Mouse (Mus musculus) brain, adult 2 months (tissue): ENCODE measurements around the gene Rtp1.

Source experiments
- DNase-seq: peaks from one replicate; pipeline ENCODE4 v3.0.0; 2011; ENCODE audit warnings: low read depth, low spot score

The Rtp1 gene

DNA sequence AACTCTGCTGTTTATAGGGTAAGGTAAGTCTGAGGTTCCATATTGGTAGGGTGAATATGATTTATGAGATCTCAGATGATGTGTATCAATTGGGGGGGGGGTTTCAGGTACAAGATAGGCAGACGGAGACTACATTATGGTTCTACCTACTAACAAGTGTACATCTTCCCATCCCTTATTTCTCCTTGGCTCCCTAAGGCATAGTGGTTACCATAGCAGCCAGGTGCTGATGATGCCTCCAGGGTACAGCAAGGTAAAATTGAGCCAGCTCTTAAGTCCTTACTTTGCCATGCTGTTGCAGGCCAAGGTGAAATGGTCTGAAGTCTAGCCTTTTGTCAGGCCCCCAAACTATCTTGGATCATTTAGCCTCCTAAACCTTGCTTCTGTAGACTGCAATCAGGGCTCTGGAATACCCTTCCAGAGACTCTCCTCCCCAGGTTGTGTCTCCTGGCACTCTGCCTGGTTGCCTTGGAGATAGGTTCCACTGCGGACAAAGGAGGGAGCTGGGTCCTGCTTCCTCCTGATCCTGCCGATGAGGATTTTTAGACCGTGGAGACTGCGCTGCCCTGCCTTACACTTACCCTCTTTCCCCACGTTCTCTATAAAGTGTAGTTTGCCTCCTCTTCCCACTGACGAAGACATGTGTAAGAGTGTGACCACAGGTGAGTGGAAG lies at the start of gene Rtp1:
Rtp1 (plus strand) TSS at position 487 of the 673 bp plus-strand sequence.
- peak; percentile 17 for DNase-seq

DNA sequence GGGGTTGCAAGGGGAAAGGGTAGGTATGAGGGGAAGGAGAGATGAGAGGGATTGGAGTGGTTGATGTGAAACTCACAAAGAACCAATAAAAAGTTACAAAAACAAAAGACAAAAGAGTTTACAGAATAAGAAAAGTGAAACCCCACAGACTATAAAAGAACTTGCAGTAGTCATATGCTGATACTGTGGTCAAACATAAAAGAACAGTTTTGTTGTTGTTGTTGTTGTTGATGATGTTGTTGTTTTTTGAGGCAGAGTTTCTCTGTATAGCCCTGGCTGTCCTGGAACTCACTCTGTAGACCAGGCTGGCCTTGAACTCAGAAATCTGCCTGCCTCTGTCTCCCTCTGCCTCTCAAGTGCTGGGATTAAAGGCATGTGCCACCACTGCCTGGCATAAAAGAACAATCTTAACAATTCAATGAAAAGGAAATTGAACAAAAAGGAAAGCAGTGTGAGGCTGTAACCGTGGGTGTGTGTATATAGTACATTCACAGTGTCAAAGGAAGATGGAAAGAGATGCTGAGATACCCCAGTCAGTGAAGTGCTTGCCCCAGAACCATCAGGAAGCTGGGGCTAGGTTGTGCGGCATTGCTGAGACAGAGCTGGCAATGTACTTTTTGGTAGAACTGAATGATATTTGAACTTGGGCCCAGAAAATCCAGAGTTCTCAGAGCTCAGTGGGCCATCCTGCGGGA lies 49.2 kb upstream of the Rtp1 start:
- DNase-seq = no peak

DNA sequence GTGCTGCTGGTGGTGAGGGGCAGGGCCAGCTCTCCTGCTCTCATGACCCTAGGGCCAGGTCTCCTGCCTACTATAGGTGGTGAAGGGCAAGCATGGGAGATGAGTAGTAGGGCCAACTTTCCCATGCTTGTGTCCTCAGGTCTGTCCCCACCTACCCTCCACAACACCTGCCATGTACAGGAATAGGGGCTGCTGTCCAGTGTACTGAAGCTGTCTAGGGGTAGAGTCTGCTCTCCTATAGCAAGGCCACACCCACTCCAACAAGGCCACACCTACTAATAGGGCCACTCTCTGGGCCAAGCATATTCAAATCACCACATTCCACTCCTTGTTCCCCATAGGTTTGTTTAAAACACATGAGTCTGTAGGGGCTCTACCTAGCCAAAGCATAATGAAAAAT lies 44.6 kb upstream of the Rtp1 start:
- DNase-seq = no peak

DNA sequence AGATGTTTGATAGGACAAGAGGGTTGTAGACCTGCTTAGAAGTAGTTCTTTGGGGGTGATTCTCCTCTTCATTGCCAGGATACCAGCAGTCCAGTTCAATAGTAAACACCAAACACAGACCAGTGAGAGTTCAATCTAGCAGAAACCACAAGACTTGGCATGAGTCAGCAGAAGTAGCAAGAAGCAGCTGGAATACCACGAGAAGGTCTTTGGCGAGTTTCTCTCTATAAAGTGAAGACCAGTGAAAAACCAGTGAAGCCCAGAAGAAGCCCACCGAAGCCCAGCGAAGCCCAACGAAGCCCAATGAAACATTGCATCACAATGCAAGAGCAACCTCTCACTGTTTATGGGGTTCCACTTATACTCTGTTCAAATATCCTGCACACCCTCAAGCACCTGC lies 31.0 kb upstream of the Rtp1 start:
- no peak for DNase-seq

DNA sequence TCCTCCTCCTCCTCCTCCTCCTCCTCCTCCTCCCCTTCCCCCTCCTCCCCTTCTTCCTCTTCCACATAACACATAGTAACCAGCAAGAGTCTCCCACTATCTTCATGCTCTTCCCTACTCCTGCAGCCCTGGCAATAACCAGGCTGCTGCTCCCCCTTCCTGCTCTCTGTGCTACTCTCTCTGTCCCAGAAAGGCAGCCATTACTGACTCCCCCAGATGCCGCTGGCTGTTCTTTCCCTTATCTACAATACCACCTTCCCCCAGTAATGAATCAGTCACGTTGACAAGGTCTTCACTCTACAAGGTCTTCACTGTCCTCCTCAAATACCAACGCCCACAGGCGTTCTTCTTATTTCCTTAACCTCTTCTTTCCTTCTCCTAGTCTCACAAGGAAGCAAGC lies 27.5 kb upstream of the Rtp1 start:
- no peak for DNase-seq

DNA sequence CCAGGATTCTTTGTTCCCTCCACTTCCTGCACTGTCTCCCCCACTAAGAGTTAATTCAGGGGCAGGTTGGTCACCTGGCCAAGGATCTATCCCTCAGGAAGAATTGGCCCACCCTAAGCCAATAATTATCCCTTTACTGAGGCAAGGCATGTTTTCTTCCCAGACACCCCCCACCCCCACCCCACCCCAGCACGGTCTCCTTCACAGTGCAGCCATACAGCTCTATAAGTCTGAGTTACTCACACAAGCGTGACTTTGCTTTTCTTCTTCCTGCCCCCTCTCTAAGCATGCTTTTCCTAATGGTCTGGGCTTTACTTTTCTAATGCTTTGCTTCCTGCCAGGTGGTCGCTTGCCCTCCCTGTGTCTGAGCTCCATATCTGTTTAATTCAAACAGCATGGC lies 27.0 kb upstream of the Rtp1 start:
- DNase-seq = no peak

DNA sequence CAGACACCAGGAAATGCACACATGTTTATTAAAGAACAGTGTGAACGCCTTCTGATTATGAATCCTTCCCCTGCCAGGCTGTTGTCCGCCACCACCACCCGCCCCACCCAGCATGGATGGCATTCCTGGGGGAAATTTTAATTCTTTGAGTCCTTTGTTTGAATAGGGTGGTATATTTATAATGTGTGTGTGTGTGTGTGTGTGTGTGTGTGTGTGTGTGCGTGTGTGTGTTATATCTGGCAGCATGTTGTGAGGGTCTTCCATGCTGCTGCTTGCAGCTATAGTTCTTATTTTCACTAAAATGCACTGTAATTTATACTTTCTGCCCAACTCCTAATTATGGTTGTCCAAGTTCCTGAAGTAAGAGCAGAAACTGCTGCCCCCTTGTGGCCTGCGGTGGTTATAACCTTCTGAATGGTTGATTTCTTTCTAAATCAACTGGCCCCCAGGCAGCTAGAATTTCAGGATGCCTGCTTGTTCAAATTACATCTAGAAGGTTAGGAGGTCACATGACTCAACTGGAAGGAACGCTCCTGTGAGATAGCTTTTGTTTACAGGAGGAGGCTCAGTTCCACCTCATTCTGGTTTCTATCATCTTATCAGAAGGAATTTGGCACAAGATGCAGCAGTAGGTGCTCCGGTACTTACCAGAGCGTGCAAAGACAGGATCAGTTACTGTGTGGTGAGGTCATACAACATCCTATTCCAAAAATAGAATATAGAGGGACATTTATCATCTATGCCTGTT lies 25.8 kb upstream of the Rtp1 start:
- peak; percentile 81 for DNase-seq

DNA sequence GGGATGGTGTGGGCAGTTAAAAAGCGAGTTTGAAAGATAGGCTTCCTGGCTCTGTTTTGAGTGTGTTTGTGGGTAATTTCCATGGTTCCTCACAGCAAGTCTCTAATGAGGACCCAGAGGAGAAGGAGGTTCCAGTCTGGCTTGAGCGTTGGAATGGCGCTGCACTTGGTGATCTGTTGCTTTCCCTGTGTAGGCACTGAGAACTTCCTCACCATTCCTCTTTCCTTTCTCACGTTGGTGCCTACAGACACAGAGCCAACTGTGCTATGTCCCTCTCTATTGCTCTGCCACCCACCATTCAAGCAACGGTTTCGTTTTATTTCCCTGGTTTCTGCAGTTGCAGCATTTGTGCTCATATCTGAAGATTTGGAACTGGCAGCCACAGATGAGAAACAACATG lies 16.0 kb upstream of the Rtp1 start:
- DNase-seq = no peak

DNA sequence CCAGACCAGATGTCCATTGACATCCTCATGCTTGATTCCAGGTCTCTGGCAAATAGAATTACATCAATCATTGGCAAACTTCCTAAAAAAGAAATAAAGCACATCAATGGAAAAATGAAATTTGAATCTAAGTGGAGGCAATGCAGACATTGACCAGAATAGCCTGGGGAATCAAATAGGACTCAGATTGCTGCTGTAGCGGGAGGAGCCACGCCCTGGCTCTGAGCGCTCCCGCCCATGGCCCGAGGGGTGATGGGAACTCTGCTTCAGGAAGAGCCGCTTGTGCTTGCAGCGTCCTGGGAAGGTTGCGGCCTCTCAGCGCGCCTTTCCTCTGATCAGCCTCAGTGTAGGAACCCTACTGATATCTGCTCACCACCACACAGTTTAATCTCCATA lies 12.7 kb upstream of the Rtp1 start:
- DNase-seq = no peak

DNA sequence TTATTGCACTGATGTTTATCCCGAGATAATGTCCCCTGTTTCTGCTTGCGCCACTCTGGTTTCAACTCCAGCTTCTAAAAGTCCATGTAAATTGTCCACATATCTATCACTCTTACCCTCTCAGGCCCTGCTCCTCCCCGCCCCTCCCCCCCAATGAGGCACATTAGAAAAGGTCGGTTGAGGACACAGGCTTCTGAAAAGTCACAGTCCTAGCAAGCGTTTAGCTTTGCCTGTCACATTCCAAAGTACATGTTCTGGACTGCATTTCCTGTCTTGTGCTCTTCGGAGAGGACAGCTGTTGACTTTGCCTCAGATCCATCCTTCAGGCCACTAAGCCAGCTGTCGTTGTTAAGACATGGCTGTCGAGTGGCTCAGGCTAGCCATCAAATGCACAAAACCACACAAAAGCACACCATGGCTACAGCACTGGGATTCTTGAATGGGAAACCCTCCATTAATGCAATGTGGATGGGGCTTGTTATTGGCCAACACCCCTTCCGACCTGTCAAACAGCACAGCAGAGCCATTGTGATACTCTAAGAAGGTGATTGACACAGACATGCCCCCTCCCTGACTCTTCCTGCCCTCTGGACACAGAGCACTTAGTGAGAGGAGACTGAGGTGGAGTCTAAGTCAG lies 12.2 kb upstream of the Rtp1 start:
- no peak for DNase-seq

DNA sequence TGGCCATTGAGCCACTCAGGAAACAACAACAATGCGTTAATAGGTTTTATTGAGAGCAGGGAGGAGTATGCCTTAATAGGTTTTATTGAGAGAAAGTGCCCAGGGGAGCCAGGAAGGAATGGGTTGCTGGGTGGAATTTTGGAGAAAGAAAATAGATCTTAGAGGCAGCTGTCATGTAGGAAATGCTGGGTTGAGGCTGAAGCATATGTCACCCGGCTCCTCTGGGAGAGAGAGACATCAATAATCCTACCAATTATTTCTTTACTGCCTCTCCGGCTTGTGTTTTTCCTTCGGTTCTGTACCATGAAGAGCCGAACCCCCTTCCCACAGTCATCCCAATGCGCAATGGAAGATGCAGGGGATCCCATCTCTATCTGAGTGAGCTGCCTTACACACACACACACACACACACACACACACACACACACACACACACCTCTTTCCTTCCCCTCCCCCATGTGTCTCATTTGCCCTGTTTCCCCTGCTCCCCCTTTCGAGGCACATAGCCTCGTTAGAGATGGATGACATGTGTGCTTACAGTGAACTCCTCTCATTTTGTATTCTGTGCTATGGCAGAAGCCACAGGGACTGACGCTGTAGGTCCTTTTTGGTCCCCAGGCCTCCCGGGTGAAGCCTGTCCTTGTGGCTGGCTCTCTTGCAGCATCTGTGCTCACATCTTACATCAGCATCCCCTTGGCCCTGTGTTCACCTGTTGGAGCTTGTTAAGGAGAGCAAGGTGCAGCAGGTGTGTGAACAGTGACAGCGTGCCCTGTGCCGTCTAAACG lies 11.3 kb upstream of the Rtp1 start:
- no peak for DNase-seq

DNA sequence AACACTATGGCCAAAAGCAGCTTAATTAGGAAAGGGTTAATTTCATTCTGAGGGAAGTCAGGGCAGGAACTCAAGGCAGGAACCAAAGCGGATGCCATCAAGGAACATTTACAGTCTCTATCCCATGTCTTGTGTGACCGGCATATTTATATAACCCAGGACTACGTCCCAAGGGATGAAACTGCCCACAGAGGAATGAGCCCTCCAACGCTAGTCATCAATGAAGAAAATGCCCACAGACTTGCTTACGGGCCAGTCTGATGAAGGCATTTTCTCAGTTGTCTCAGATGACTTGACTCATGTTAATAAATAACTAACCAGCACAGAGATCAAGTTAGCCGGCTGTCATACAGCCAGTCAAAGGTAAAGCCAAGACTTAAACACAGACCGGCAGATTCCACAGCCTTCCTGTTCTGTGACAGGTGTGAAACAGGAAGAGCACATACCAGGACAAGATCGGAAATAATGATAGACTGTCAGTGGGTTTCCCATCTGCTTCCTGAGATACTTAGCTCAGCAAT lies 9.3 kb upstream of the Rtp1 start:
- no peak for DNase-seq

DNA sequence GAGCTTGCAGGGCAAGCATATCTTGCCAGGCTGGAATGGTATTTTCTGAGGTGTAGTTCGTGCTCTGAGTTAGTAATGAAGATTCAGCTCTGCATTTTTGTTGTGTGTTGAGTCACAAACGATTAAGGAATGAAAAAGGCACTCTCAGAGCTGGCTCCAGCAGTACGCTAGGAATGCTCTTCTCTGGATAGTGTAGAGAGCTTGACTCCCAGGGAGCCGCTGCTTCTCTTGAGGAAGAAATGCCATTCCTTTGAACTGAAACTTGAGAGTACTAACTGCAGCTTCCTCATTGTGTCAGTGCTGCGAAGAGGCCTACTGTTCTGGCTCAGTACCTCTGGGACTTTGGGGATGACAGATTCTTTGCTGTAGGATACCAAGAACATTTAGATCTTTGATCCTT lies 5.1 kb upstream of the Rtp1 start:
- no peak for DNase-seq

DNA sequence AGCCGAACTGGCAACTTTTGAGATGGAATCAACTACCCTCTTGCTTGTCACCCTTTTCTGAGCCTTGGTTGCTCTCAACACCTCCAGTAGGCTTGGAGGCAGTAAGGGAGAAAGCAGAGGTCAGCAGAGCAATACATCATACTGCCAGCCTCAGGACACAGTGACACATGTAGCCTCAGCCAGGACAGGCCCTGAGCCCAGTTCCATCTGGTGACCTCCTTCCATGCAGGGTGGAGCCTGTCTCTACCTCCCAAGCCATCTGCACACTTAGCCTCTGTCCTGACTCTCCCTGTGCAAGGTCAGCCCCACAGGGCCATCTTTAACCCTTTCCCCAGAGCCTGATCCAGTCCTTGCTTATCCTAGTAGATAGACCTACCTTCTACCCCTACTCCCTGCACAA lies 1.2 kb upstream of the Rtp1 start:
- peak; percentile 41 for DNase-seq

DNA sequence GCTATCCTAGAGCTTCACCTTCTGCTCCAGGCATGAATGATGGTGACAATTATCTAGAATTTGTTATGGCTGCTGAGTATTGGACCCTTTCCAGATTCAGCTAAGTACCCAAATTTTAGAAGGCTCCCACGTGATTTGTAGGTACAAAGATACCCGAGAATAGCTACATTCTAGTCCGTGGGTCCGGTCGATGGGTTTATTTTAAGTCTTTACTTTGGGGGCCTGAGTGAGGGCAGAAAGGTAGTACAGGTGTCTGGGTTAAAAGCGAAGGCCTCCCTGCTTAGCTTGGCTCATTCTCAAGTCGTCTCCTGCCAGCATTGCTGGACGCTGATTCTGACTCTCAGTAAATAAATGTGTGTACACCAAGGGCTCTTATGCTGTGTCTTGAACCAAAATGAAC lies 1.1 kb downstream of the Rtp1 start:
- peak; percentile 18 for DNase-seq

DNA sequence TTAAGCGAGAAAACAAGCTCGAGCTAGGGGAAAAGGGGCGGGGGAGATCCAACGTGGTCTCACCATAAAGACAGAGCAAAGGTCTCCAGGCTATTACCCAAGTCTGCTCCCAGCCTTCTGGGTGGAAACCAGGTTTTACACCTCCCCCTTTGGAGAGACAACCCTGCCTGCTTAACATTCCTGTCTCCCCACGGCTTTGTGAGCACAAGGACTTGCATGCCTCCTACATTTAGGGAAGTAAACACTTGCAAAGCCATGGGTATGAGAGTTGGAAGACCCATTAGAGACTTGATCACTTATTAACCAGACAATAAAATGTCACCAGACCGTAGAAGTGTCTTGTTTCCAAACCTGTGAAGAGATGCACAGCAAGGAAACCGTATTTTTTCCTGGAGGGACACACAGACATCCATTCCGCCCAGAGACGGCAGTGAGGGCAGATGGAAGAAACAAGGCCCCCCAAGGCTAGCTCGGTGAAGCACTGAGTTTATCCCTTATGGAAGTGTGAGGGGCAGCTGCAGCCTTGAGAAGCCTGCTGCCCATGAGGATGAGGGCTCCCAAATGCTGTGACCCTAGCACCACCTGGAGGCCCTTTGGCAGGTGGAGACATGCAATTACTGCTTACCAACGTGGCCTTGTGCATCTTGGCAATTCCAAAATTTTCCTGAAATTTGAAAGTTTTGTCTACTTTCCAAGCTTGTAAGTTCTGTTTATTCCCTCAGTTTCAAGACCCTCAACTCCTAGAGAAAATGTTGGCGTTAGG lies 8.7 kb downstream of the Rtp1 start:
- peak; percentile 8 for DNase-seq

DNA sequence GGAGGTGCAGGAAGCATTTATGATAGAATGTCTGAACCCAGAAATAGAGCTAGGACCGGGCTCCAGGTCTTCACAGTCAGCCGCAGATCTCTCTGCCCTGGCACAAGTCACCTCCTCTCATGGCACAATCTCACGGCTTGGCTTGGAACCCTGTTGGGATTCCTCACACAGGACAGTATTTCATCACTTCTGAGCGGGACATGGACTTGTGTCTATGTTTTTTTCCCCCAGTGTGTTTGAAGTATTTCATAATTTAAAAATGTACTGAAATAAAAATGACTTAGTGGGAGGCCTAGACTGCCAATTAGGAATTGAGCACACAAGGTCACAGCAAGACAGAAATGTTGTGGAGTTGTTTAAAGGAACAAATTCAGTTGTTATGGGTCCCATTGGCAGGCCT lies 15.3 kb downstream of the Rtp1 start:
- DNase-seq = no peak

DNA sequence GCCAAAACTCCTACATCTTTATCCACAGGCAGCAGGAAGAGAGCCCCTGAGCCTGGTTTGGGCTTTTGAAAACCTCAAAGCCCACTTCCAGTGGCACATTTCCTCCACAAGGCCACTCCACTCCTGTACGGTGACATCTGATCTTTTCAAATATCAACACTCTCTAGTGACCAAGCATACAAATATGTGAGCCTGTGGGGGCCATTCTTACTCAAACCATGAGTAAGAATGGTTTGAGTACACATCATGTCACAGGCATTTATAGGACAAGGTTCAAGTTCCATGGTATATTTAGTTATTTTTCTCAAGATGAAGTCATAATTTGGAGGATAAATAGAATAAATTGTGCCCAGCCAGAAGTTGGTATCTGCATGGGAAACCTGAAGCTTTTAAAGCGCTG lies 21.0 kb downstream of the Rtp1 start:
- DNase-seq = no peak

DNA sequence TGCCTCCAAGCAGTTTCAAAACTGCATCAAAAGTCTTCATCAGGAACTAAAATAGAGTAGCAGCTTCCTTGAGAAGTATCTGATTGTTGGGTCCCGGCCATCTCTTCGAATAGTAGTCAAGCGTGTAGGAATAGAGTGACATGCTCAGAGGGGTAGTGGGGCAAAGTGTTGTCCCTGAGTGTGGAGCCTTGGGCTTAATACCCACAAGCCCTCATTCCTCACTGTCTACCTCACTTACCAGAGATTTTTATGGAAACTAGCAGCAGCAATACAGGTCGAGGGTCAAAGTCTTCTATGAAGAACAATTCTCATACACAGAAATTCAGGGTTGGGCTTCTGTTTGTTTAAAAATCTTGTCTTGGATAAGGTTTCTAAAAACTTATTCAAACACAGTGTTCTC lies 21.9 kb downstream of the Rtp1 start:
- DNase-seq = no peak

DNA sequence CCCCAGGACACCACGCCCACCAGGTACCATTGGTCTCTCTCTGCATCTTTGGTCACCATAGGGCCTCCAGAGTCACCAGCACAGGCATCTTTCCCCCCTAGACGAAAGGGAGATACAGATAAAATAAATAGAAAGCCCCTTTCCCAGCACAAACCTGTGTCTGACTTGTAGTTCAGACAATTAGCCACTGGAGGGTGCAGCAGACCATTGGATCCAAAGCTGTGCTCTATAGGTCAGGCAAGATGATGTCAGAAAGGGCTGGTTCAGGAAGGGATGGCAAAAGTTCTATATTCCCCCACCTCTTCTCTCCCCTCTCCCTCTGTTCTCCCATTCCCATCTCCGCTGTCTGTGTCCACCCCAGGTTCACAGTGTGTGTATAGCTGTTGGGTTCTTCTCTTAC lies 23.5 kb downstream of the Rtp1 start:
- peak; percentile 61 for DNase-seq

DNA sequence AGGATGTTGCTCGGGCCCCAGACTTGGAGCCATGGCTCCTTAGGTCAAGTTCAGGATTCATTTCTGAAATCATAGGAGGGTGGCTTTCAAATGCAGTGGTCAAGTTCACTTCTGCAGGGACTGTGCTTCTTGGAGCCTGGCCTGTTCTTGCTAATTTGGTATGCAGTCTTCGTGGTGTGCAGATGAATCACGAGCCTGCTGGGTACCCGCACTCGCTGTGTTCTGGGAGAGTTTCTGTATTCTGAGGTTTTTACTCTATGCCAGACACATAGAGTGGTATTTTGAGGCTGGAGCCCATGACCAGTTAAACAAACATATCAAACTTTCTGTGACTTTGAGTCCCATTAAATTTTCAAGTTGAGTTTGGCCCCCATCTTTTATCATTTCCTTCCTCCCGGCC lies 25.4 kb downstream of the Rtp1 start:
- peak; percentile 12 for DNase-seq
